Mouse (Mus musculus): ENCODE results near the gene Unc13b.

- TF ChIP-seq CTCF (IDR thresholded peaks at IDR 0.05; ENCODE audit: control insufficient read depth, insufficient read depth, insufficient replicate concordance, low read depth, low read length) (no peak), POLR2A (IDR thresholded peaks at IDR 0.05; ENCODE audit: control insufficient read depth, low read depth, low read length) (no peak)
Measured at GRCm38 (mm10) chr4:43142610-43143009, 83.9 kb downstream of the Unc13b start.

Data from testis, adult 2 months (tissue).